Mouse (Mus musculus) ES-Bruce4 (cell line): ENCODE measurements around the gene Ppp2r2c.

Source experiments
- CTCF ChIP-seq: IDR thresholded peaks from one replicate; pipeline ENCODE4 v1.8.1; 2011; ENCODE audit warnings: low read depth, low read length
- POLR2A ChIP-seq: IDR thresholded peaks from one replicate; pipeline ENCODE4 v1.8.1; 2011; ENCODE audit warnings: low read length; ENCODE audit not compliant: insufficient read depth

GRCm38 (mm10) chr5:36893263-36893662 lies 24.9 kb downstream of the Ppp2r2c start:
- TF ChIP-seq CTCF (no peak), POLR2A (no peak)
